Mouse (Mus musculus): ENCODE results near the gene Nrip3.

GRCm38 (mm10) chr7:109783281-109783680, 1.5 kb upstream of the Nrip3 start:
- TF ChIP-seq CTCF (conservative IDR thresholded peaks at IDR 0.05 in 1 of 2, IDR thresholded peaks at IDR 0.05 in 1 of 2; ENCODE audit: low read depth in 2 of 2, low read length in 2 of 2) = no peak
- no peak for TF ChIP-seq RCOR1 (conservative IDR thresholded peaks at IDR 0.05; ENCODE audit: low read depth, low read length)
- no peak for TF ChIP-seq EP300 (IDR thresholded peaks at IDR 0.05; ENCODE audit: low read length)
- TF ChIP-seq POLR2A (IDR thresholded peaks at IDR 0.05; ENCODE audit: low read depth, low read length) = no peak
- no peak for TF ChIP-seq KAT2A (IDR thresholded peaks at IDR 0.05; ENCODE audit: insufficient replicate concordance, low read length)
- TF ChIP-seq TCF12 (IDR thresholded peaks at IDR 0.05; ENCODE audit: low read depth, low read length) = no peak
- TF ChIP-seq NRF1 (IDR thresholded peaks at IDR 0.05; ENCODE audit: low read depth, low read length) = no peak
- no peak for TF ChIP-seq MAZ (IDR thresholded peaks at IDR 0.05; ENCODE audit: low read depth, low read length)
- no peak for TF ChIP-seq USF1 (IDR thresholded peaks at IDR 0.05; ENCODE audit: low read depth, low read length)
